Mouse (Mus musculus): ENCODE measurements at regions not wholly inside any gene's neighbourhood (a gene's known extent, or its start where the extent isn't known, plus 50 kb on each side); places are given as distances from the start of the nearest gene placed in this dataset.

DNA sequence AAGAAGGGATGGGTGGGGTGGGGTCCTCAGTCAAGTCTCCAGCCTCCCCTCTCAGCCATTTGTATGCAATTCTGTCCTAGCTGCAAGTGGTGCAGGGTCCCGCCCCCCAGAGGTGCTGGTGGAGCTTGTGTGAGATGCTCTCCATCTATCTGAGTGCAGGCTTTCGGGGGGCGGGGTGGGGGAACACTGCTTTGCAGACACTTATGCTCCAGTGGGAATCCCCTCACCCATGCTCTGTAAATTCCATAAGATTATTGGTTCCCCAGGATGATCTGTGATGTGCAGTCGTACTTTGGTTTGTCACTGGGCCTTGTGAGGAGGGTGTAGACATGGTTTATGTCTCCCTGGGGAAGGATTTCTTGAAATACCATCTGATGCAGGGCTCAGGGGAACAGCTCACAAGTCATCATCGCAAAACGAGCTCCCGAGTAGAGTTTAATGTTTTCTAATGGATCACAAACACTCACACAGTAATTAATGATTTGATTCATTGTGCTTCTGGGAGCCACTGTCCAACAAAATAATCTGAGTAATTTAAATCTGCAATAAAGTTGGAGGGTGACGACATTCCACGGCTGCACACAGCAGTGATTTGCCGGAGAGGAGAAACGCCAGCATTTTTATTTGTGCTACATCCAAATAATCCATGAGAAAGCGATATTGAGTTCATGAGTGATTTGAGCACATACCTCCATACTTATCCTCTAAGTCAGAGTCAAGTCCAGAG, 540.3 kb upstream of the Hs6st1 start:
- ATAC-seq (ENCODE audit: low FRiP score, low TSS enrichment) (no peak), DNase-seq (no peak)
- Histone ChIP-seq H3K4me3 (replicated peaks; ENCODE audit: low read depth, low read length) (no peak overlapping the region), H3K4me1 (ENCODE audit: control insufficient read depth, insufficient read depth, low read length) (no peaks in the 10 kb centered on the region), H3K9ac (replicated peaks; ENCODE audit: low read length) (no peak overlapping the region), H3K27ac (replicated peaks; ENCODE audit: low read depth, low read length) (no peak overlapping the region), H3K27me3 (ENCODE audit: control insufficient read depth, insufficient read depth, low read length) (no peaks in the 10 kb centered on the region), H3K4me2 (ENCODE audit: low read length) (no peak overlapping the region), H3K9me3 (ENCODE audit: control insufficient read depth, low read length) (no peaks in the 10 kb centered on the region), H3K36me3 (ENCODE audit: control insufficient read depth, insufficient read depth, low read length) (no peaks in the 10 kb centered on the region)
- 82% methylated on average over 12 of the region's 12 CpGs for WGBS

DNA sequence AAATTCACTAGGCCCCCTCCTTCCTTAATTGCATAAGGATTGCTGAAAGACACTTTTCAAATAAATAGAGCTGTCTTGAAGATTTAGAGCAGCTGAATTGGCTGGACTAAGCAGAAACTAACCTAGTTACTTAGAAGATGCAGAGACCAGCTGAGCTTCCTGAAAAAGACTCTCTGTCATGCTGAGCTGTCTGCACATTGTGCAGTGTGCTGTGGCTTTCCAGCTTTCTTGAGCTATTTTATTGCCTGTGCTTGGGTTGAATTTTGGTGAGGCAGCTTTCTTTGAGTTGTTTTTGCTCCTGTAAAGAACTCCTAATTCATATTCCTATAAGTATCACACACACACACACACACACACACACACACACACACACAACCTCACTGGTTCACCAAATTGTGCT, 532.7 kb upstream of the Hs6st1 start:
- no peak overlapping the region for H3K27ac ChIP-seq (replicated peaks; ENCODE audit: low read depth, low read length)
- no peaks in the 10 kb centered on the region for H3K27me3 ChIP-seq (ENCODE audit: control insufficient read depth, insufficient read depth, low read length)
- DNase-seq (no peak), ATAC-seq (ENCODE audit: low FRiP score, low TSS enrichment) (no peak)
- no peak overlapping the region for H3K4me2 ChIP-seq (ENCODE audit: low read length)
- H3K9ac ChIP-seq (replicated peaks; ENCODE audit: low read length) = no peak overlapping the region
- H3K4me1 ChIP-seq (ENCODE audit: control insufficient read depth, insufficient read depth, low read length) = no peaks in the 10 kb centered on the region
- no peaks in the 10 kb centered on the region for H3K9me3 ChIP-seq (ENCODE audit: control insufficient read depth, low read length)
- H3K36me3 ChIP-seq (ENCODE audit: control insufficient read depth, insufficient read depth, low read length) = no peaks in the 10 kb centered on the region
- no peak overlapping the region for H3K4me3 ChIP-seq (replicated peaks; ENCODE audit: low read depth, low read length)

DNA sequence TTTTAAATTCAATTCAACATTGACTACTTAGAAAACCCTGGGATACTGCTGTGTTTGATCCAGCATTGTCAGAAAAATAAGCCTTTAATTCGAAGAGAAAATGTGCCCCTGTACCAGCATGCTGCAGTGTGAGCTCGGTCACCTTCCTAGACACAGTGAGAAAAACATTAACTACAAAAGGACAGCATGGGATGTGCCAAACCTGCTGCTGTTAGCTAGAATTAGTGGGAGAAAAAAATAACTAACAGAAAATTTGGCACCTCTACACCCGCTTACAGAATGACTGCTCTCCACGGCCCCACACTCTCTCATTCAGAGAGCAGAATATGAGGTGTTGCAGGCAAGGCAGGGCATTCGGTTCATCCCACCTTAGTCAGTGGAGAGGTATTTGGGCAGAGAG, 531.9 kb upstream of the Hs6st1 start:
- 88% methylated on average over 5 of the region's 5 CpGs for WGBS

DNA sequence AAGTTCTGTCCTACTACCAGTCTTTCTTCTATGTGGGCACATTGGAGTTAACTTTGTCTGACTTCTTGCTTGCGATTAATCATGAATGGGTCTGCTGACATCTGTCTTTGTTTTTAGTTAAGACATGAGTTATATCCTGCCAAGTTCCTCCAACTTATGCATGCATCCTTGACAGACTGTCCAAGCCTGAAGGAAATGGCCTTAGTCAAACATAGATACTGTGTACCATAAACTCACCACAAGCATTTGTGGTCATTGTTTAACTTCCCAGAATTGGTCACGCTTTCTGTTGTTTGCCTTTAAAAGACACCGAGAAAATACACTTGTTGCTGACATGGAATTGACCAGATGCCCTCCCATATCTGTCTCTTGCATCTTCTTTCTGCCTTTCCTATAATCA, 519.4 kb upstream of the Hs6st1 start:
- Histone ChIP-seq H3K9me3 (ENCODE audit: control insufficient read depth, low read length) (no peaks in the 10 kb centered on the region), H3K27ac (replicated peaks; ENCODE audit: low read depth, low read length) (no peak overlapping the region), H3K4me2 (ENCODE audit: low read length) (no peak overlapping the region), H3K4me1 (ENCODE audit: control insufficient read depth, insufficient read depth, low read length) (no peaks in the 10 kb centered on the region), H3K36me3 (ENCODE audit: control insufficient read depth, insufficient read depth, low read length) (no peaks in the 10 kb centered on the region), H3K9ac (replicated peaks; ENCODE audit: low read length) (no peak overlapping the region), H3K27me3 (ENCODE audit: control insufficient read depth, insufficient read depth, low read length) (no peaks in the 10 kb centered on the region), H3K4me3 (replicated peaks; ENCODE audit: low read depth, low read length) (no peak overlapping the region)
- WGBS = 93% methylated on average over 3 of the region's 3 CpGs
- ATAC-seq (ENCODE audit: low FRiP score, low TSS enrichment) (no peak), DNase-seq (no peak)

More for the DNA sequence above, 531.9 kb upstream of the Hs6st1 start:
- Histone ChIP-seq H3K4me3 (replicated peaks; ENCODE audit: low read depth, low read length) (no peak overlapping the region), H3K27me3 (ENCODE audit: control insufficient read depth, insufficient read depth, low read length) (no peaks in the 10 kb centered on the region), H3K9me3 (ENCODE audit: control insufficient read depth, low read length) (no peaks in the 10 kb centered on the region), H3K4me2 (ENCODE audit: low read length) (no peak overlapping the region), H3K9ac (replicated peaks; ENCODE audit: low read length) (no peak overlapping the region), H3K4me1 (ENCODE audit: control insufficient read depth, insufficient read depth, low read length) (no peaks in the 10 kb centered on the region), H3K36me3 (ENCODE audit: control insufficient read depth, insufficient read depth, low read length) (no peaks in the 10 kb centered on the region), H3K27ac (replicated peaks; ENCODE audit: low read depth, low read length) (no peak overlapping the region)
- ATAC-seq (ENCODE audit: low FRiP score, low TSS enrichment) = no peak
- DNase-seq = no peak

DNA sequence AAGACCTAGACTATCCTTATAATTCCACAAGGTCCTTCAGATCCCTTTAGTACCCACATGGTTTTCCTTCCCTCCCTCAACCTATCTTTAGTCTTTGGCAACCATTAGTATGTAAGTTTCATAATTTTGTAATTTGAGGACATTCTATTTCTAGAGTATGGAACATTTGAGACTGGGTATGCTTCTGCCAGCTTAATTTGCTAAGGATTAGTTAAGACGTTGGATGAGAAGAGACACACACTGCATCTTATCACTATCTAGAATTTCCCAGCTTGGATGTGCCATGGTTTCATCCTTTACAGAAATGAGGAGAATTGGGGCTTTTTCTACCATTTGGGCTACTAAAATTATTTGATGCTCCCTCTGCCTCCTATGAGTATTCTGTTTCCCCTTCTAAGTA, 516.7 kb upstream of the Hs6st1 start:
- Histone ChIP-seq H3K9me3 (ENCODE audit: control insufficient read depth, low read length) (no peaks in the 10 kb centered on the region), H3K27me3 (ENCODE audit: control insufficient read depth, insufficient read depth, low read length) (no peaks in the 10 kb centered on the region), H3K4me3 (replicated peaks; ENCODE audit: low read depth, low read length) (no peak overlapping the region), H3K36me3 (ENCODE audit: control insufficient read depth, insufficient read depth, low read length) (no peaks in the 10 kb centered on the region), H3K27ac (replicated peaks; ENCODE audit: low read depth, low read length) (no peak overlapping the region), H3K4me1 (ENCODE audit: control insufficient read depth, insufficient read depth, low read length) (no peaks in the 10 kb centered on the region), H3K4me2 (ENCODE audit: low read length) (no peak overlapping the region), H3K9ac (replicated peaks; ENCODE audit: low read length) (no peak overlapping the region)
- 76% methylated on average over 1 of the region's 1 CpGs for WGBS
- DNase-seq (no peak), ATAC-seq (ENCODE audit: low FRiP score, low TSS enrichment) (no peak)

DNA sequence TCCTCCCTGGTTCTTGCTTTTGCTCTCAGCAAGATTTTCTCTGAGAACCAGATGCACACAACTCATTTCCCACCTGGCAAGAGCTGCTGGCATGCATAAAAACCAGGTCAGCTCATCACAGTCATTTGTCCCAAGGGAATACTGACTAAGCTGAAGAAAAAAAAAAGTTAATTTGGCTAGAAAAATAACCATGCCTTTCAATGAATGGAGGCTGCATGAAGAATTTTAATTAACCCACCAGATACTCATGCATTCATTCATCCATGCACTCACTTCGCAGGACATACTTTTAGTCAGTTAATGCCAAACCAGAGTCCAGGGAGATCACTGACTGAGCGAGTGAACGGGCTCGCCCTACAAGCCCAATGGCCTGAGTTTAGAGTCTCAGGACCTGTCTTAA, 505.4 kb upstream of the Hs6st1 start:
- Histone ChIP-seq H3K4me3 (replicated peaks; ENCODE audit: low read depth, low read length) (no peak overlapping the region), H3K27me3 (ENCODE audit: control insufficient read depth, insufficient read depth, low read length) (no peaks in the 10 kb centered on the region)
- WGBS = 86% methylated on average over 4 of the region's 4 CpGs

DNA sequence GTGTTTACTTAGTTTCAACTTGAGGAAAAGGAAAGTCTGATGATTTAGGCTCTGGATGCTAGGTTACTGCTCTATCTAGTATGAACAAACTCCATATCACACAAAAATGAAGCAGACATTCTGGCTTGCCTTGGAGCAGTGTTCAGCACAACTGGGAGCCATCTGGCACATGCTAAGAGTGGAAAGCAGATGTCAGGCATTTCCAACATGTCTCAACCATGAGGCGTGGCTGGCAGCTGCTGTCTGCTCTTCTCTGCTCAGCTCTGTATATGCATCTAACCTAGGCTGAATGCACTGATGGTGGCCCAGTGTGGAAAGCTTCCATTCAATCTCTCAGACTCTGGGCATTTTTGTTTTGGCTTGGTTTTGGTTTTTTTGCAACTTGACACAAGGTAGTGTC, 493.0 kb upstream of the Hs6st1 start:
- Histone ChIP-seq H3K4me2 (ENCODE audit: low read length) (no peak overlapping the region), H3K36me3 (ENCODE audit: control insufficient read depth, insufficient read depth, low read length) (no peaks in the 10 kb centered on the region), H3K27me3 (ENCODE audit: control insufficient read depth, insufficient read depth, low read length) (no peaks in the 10 kb centered on the region), H3K9me3 (ENCODE audit: control insufficient read depth, low read length) (no peaks in the 10 kb centered on the region), H3K9ac (replicated peaks; ENCODE audit: low read length) (no peak overlapping the region), H3K4me3 (replicated peaks; ENCODE audit: low read depth, low read length) (no peak overlapping the region), H3K27ac (replicated peaks; ENCODE audit: low read depth, low read length) (no peak overlapping the region), H3K4me1 (ENCODE audit: control insufficient read depth, insufficient read depth, low read length) (no peaks in the 10 kb centered on the region)
- DNase-seq = no peak
- WGBS = 81% methylated on average over 1 of the region's 1 CpGs
- no peak for ATAC-seq (ENCODE audit: low FRiP score, low TSS enrichment)

More for the DNA sequence above, 505.4 kb upstream of the Hs6st1 start:
- ATAC-seq (ENCODE audit: low FRiP score, low TSS enrichment) (no peak), DNase-seq (no peak)
- no peak overlapping the region for H3K9ac ChIP-seq (replicated peaks; ENCODE audit: low read length)
- no peaks in the 10 kb centered on the region for H3K4me1 ChIP-seq (ENCODE audit: control insufficient read depth, insufficient read depth, low read length)
- no peak overlapping the region for H3K4me2 ChIP-seq (ENCODE audit: low read length)
- peaks cover 6% of the 10 kb centered on the region; the same call in 1 of the 2 replicates for H3K9me3 ChIP-seq (ENCODE audit: control insufficient read depth, low read length)
- H3K27ac ChIP-seq (replicated peaks; ENCODE audit: low read depth, low read length) = no peak overlapping the region
- no peaks in the 10 kb centered on the region for H3K36me3 ChIP-seq (ENCODE audit: control insufficient read depth, insufficient read depth, low read length)

DNA sequence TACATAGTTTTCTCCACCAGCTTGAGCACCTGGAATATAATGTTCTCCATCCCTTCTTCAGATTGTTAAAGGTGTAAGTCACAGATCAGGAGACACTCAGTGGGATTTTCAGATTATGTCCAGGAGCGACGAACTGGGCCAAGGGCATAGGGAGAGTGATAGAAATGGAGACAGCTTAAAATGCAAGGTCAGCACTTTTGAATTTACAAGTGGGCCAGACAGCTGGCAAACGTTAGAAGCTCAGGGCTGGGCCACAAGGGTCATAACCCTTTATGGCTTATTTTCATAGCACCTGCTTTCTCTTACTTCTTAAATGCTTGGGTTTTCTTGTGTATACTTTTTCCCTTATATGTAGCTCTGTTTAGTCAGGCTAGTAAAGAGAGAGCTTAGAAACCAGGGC, 488.8 kb upstream of the Hs6st1 start:
- no peak overlapping the region for H3K4me3 ChIP-seq (replicated peaks; ENCODE audit: low read depth, low read length)
- H3K9ac ChIP-seq (replicated peaks; ENCODE audit: low read length) = no peak overlapping the region
- H3K4me2 ChIP-seq (ENCODE audit: low read length) = no peak overlapping the region
- no peaks in the 10 kb centered on the region for H3K4me1 ChIP-seq (ENCODE audit: control insufficient read depth, insufficient read depth, low read length)
- ATAC-seq (ENCODE audit: low FRiP score, low TSS enrichment) (no peak), DNase-seq (no peak)
- H3K9me3 ChIP-seq (ENCODE audit: control insufficient read depth, low read length) = no peaks in the 10 kb centered on the region
- no peaks in the 10 kb centered on the region for H3K27me3 ChIP-seq (ENCODE audit: control insufficient read depth, insufficient read depth, low read length)
- no peak overlapping the region for H3K27ac ChIP-seq (replicated peaks; ENCODE audit: low read depth, low read length)
- WGBS = 68% methylated on average over 3 of the region's 3 CpGs
- H3K36me3 ChIP-seq (ENCODE audit: control insufficient read depth, insufficient read depth, low read length) = no peaks in the 10 kb centered on the region

DNA sequence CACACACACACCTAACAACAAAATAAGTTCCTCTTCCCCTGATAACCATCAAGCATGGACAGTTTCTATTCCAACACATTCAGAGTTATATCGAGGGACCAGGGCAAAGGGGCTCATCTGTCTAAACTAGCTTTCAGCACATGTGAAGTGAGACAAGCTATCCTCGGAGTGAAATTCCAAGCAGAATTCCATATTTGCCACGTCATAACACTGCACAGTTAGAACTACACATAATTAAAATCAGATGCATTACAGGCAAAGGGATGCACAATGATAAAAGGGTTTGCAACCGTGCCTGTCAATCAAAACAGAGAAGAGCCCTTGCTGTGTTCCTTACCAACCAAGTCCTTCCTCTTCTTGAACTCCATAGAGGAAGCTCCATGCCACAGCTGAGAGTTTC, 488.2 kb upstream of the Hs6st1 start:
- WGBS = 80% methylated on average over 4 of the region's 4 CpGs
- DNase-seq (no peak), ATAC-seq (ENCODE audit: low FRiP score, low TSS enrichment) (no peak)
- Histone ChIP-seq H3K4me3 (replicated peaks; ENCODE audit: low read depth, low read length) (no peak overlapping the region), H3K9me3 (ENCODE audit: control insufficient read depth, low read length) (no peaks in the 10 kb centered on the region), H3K27me3 (ENCODE audit: control insufficient read depth, insufficient read depth, low read length) (no peaks in the 10 kb centered on the region), H3K36me3 (ENCODE audit: control insufficient read depth, insufficient read depth, low read length) (no peaks in the 10 kb centered on the region), H3K27ac (replicated peaks; ENCODE audit: low read depth, low read length) (no peak overlapping the region), H3K9ac (replicated peaks; ENCODE audit: low read length) (no peak overlapping the region), H3K4me1 (ENCODE audit: control insufficient read depth, insufficient read depth, low read length) (no peaks in the 10 kb centered on the region), H3K4me2 (ENCODE audit: low read length) (no peak overlapping the region)
